Mouse (Mus musculus): ENCODE measurements around the gene BC005537.

DNA sequence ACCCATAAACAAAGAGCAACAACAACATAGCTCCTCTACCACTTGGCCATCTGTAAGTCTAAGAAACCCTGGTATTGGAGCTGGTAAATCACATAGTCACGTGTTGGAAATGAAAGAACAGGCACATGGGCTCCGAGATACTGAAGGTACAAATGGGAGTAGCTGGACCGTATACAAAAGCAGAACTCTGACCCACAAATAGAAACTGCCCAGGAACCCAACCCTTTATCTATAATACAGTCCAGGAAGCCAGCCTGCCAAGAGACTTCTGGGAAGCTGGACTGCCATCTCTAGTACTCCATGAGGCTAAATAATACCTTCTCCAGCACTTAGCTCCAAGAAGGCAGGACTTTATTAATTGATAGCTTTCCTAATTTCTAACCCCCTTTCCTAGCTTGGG is 51.1 kb downstream of the BC005537 start:
- no peak for TF ChIP-seq CTCF (IDR thresholded peaks at IDR 0.05; ENCODE audit: borderline replicate concordance, extremely low read depth, insufficient read depth, insufficient read length)
- no peak for TF ChIP-seq POLR2A (IDR thresholded peaks at IDR 0.05; ENCODE audit: borderline replicate concordance, extremely low read depth, insufficient read depth, insufficient read length, poor library complexity, severe bottlenecking)

Data from brain, embryonic 14.5 days (tissue).